Mouse (Mus musculus): ENCODE data around the gene Tesk2.

GRCm38 (mm10) chr4:116731077-116731476 lies 10.3 kb downstream of the Tesk2 start:
- no peak for TF ChIP-seq CTCF (IDR thresholded peaks at IDR 0.05; ENCODE audit: low read depth, low read length)
- no peak for TF ChIP-seq POLR2A (IDR thresholded peaks at IDR 0.05; ENCODE audit: insufficient read depth, low read length)
- TF ChIP-seq EP300 (IDR thresholded peaks at IDR 0.05; ENCODE audit: insufficient read depth, low read depth, low read length) = no peak
